Mouse (Mus musculus) fibroblast of lung, adult 2 months (primary cell): ENCODE measurements around the gene Klhl3.

Source experiments
- DNase-seq: peaks from one replicate; pipeline ENCODE4 v3.0.0-alpha.2; 2011; ENCODE audit warnings: low read depth

Gene Klhl3

DNA sequence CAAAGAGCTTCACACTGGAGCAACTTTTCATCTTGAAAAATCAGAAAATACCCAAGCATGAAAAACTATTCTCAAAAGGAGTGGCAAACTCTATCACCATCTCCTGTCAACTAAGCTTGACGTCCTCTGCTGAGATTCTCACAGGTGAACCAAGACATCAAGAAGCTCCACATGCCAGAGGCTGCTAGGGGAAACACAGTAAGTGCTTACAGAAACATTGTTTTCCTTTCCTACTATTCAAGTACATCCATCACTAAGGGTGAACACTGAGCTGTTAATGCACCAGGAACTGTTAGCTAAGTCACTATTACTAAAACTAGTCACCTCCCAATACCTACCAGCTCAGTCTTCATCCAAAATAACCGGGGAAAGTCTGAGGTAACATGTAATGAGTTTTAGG, 11.6 kb upstream of the Klhl3 start:
- no peak for DNase-seq

DNA sequence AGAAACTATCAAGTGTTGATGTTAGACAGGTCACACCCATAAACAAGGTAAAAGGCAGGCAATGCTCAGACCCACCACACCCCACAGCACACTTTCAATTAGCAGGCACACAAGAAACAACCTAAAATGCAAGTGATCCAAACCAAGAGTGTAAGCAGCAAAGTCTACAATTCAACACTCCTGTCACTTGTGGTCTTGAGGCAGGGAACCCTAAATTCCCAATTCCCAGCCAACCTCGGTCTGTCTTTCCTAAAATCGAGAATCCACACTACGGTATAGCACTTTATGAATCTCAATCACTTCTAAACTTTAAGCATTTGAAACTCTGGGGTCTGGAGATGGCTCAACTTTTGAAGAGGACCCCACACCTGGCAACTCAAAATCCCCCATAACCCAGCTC, 10.9 kb upstream of the Klhl3 start:
- no peak for DNase-seq

DNA sequence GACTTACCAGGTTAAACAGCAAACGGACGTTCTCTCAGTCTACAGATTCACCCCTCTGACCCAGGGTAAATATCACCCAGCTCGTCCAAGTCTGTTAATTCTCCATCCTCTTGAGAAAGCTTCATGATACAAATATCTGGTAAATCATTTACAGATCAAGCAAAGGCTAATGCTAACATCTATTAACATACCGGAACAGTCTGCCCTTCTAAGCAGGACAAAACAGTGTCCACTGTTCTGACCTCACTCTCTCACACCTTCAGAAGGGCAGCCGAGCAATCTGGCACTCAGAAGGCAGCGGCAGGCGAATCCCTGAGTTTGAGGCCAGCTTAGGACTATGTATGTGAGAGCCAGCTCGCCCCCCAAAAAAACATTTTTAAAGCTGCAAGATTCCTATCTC, 10.0 kb upstream of the Klhl3 start:
- DNase-seq = no peak

DNA sequence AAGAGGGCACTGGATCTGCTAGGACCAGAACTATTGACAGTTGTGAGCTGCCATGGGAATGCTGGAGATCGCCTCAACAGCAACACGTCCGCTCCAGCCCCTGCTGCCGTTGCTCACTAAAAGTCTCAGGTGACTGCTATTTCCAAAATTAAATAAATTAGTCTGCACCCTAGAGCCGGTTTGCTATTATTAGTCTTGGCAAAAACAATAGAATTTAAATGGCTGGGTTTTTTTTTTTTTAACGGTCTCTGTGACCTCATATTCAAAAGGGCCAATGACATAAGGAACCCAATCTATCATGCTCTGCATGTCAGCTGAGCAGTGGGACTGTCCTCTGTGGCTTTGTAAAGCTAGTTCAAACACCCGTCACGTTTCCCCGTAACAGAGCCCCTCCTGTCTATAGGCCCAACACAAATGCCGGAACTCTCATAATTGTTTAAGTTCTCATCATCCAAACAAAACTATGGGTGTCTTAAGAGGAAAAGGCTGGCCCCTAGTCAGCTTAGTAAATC, 9.4 kb upstream of the Klhl3 start:
- no peak for DNase-seq

DNA sequence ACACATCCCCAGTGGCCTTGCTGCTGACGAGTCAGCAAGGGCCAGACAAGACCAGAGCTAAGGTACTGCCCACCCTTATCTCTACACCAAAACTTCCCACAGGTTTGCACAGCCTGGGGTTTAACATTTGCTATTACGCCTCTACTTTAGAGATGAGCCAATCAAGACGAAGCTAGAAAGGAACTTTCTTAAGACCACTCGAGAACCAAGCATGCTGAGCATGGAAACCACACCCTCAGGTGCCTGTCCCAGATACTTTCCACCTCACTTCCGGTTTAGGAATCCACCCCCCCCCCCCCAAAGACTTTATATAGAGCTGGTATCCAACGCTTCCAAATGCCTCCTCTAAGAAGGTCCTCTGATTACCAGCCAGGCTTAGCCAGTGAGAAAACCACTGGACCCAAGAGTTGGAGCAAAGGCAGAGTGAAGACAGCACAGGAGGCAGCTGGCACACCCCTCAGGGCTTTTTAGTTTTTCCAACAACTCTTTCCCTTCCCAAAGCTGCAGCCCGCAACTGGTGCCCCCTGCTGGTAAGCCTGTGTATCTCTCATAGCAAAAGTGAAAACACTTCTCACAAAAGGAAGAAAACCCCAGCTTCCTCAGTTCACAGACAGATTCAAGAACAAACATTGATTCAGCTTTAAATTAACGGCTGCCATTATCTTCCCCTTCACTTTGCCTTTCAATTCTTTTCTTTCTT, 4.1 kb upstream of the Klhl3 start:
- no peak for DNase-seq

DNA sequence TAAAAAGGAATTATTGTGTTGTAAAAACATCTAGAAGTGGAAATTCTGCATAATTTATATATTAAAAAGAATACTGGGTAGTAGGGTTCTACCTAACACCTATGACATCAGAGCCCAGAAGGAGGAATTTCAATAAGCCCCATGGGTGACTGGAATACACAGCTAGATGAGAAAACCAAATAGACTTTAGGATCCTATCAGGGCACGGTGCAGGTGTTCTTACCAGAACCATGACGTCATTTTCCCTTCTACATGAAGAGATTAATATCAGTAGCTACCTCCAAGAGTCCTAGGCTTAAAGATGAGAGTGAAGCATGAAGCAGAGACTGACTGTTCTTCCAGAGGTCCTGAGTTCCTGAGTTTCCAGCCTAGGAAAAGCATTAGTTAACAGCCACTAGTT, 3.4 kb upstream of the Klhl3 start:
- DNase-seq = no peak

DNA sequence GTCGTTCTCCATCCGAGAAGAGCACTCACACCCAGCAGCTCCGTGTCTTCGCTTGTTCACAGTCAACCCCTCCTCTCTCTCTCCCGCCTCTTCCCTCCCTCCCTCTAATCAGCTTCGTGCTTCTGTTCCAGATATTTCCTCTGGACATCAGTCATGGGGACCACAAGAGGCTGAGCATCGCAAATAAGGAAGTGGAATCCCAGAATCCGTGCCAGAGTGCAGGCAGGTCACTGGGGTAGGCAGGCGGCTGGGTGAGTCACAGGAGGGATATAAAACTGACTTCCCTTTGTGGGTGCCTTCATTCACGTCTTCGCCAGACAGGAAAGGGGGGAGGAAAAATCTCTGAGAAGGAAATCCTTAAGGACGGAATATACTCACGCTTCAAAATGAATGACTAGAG, 1.8 kb upstream of the Klhl3 start:
- DNase-seq = no peak

DNA sequence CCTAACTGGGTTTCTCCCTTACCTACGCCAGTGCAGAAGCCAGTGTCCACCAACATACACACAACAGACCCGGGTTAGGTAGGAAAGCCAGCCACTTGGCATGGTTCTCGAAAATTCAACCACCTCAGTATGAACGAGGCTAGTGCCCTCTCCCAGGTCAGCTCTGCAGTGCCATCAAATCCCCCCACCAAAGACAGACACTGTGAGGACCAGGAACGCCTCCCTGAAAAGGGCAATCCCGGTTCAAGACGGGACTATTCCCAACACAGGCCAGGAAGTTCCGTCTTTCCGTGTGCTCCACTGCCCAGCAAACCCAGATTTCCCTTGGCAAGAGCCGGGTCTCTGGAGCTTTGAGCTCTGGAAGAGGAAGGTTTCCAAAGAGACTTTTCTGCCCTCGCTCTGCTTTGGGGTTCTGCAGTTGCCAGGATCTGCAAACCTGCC, 771 bp downstream of the Klhl3 start:
- DNase-seq = no peak

DNA sequence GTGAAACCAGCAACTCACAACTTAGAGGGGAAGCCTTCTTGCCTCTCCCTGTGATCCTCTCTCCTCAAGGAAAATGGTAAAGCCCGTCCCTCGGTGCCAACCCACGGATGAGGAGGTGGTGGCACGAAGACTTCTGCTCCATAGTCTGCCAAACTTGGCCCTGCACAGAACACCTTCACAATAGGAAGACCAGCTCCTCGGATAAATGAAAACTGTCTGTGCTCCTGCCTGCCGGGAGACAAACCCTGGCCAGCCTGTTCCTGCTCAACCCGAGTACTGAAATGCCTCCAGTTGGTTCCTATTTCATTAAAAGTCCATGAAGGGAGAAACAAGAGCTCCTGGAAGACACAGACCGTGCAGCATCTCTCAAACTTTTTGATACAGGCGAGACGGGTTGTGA, 1.2 kb downstream of the Klhl3 start:
- DNase-seq = no peak

DNA sequence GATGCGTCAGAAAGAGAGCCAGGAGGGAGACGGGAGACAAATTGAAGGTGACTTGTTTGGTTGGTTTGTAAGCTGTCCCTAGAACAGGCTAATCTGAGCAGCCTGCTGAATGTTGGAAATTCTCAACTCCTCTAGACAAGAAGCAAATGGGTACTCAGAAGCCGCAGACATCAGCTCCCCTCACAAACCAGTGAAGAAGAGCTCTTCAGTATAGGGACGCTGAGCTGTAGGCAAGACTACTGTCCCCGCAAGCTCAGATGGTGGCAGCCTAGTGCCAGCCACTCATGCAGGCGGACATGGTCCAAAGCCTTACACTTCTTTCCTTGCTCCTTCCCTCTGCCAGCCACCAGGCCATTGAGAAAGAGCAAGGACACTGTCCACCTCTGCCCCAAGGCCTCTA, 2.1 kb downstream of the Klhl3 start:
- DNase-seq = no peak

DNA sequence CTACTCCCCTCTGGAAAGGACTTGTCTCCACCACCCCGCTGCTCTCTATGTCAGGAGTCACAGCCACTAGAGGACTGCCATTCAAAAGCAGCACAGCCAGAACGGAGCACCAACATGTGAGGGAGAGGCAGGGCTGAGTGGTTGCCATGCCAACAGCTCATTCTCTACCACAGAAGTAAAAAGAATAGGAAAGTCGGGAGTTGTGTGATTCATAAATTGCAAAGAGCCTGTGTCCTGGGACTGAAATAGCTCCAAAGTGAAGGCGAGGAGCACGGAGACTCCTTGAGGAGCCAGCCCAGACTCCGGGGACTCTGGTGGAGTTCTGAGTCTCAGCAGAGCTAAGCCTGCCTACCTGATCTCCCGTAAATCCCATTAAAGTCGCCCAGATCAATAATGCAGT, 22.7 kb downstream of the Klhl3 start:
- DNase-seq = no peak

DNA sequence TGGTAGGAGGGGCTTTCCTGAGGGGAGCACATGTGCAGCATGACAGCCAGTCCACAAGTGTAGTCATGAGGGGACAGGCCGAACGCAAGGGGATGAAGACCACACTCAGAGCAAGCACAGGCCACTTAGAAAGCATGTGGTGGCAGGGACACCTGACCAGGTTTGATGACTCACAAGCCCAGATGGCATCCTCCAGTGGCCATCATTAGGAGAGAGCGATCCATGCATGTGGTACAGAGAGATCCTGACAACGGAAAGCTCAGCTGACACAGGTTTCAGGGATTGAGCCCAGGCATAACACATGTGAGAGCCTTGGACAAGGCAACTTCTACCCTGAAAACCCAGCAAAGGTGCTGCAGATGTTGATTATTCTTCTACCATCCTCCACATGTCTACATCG, 29.0 kb downstream of the Klhl3 start:
- DNase-seq = no peak

DNA sequence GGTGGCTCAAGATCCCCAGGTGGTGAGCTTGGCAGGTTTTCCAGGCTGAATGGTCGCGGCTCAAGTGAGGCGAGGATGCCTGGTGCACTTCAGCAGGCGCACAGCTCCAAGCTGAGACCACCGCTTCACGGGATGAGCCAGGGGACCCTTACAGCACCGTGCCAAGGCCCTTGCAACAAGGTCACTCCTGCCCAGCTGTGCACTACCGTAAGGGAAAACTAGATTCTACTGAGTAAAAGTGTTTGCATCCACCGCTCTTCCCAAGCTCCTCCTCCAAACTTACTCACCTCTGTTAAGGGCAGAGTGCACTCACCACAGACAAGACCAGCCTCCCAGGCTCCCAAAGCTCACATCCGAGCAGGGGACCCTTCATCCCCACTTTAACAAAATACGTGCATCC, 29.9 kb downstream of the Klhl3 start:
- no peak for DNase-seq

DNA sequence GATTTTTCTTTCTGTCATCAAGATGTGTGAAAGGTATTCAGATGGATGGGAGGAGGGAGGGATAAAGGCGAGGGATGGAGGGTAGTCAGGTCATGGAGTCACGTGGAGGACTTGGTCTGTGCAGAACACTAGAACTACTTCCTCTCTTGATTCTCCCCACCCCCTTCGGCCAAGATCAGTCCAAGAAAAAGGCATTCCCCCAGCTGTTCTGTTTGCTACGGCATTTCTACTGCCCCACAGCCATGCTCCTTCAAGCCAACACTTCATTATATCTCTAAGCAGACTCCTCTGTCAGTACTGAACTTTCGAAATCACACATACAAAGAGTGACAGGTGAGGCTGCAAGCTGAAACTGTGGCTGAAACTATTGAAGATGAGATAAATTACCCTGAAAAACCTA, 30.3 kb downstream of the Klhl3 start:
- DNase-seq = no peak

DNA sequence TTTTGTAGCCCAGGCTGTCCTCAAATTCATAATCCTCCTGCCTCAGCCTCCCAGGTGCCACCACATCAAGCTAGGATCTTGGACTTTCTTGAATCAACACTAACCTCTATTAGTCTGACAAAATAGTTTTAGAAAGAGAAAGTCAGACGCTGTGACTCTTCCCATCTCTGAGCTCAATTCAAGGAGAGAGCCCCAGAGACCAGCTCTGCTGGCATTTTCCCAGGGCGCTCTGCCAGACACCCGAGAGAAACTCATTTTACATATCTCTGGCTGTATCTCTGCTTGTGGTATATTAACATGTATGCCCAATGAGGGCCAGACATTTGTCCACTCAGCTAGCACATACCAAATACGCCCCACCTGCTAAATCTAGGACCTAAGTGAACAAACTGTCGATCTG, 35.0 kb downstream of the Klhl3 start:
- no peak for DNase-seq

DNA sequence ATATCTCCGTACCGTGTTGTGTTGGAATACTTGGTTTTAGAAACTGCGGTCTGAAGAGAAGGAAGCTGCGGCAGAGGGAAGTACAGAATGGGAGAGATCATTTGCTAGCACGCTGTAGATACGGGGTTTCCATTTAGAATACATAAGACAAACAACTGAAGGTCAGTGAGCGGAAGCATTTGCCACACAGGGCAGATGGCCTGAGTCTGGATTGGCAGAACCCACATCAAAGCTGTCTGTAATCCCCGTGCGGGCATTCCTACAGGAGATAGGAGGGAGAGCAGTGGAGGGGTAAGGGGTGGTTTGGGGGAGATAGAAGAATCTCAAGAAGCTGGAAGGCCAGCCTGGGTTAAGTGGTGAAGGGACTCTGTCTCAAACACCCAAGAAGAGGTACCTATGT, 38.5 kb downstream of the Klhl3 start:
- DNase-seq = no peak

DNA sequence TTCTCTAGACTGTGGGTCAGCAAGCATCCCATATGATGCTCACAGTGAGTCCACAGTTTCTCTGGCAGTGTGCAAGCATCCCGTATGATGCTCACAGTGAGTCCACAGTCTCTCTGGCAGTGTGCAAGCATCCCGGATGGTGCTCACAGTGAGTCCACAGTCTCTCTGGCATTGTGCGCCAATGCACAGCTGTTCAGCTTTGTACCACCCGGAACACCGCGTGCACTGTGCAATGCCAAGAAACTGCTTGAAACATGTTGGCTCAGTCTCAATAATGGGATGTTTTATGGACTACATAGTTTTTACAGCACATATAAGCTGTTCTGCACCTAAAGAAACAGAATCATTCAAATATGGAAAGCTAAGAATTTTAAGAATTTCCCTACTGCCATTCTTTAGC, 38.9 kb downstream of the Klhl3 start:
- no peak for DNase-seq

DNA sequence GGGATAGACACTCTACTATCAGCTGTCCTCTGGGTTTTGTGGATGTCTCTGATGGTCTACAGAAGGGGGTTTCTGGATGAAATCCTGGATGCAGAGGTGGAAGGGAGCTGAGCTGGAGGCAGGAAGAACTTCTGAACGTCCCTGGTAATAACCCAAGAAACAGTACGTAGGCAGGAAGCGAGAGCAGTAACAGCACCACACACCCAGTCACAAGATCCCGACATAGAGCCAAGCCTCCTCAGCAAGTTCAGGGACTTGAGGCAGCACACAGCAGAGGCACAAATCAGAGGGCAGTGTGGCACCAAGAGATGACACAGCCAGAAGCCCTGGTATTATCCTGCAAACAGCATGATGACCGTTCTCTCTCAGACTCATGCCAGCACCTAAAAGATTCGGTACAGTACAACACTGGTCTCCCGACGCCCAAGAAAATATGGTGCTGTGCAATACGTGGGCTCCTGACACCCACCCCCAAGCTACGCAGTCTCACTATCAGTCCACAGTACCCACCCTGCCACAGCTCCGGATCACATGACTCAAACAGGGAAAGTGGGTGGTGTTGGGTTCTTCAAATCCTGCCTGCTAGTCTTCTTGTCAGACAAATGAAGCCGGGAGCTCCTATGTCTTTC, 40.0 kb downstream of the Klhl3 start:
- DNase-seq = no peak

DNA sequence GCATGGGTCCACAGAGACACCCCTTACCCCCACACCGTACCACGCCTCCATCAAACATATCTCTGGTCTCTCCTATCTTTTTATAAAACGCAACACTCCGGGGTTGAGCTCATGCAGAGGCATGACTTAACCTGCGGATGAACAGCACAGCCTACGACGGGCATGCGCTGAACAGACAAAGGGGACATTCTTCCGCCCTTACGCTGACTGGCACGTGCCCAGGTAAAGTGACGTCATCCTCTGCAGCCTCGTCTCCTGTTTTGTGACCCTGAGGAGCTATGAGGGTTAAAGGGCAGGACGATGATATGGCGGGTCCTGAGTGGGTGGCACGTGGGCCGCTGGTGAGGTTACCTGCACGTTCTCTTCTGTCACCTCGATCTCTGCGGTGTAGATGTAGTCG, 42.2 kb downstream of the Klhl3 start:
- DNase-seq = no peak

DNA sequence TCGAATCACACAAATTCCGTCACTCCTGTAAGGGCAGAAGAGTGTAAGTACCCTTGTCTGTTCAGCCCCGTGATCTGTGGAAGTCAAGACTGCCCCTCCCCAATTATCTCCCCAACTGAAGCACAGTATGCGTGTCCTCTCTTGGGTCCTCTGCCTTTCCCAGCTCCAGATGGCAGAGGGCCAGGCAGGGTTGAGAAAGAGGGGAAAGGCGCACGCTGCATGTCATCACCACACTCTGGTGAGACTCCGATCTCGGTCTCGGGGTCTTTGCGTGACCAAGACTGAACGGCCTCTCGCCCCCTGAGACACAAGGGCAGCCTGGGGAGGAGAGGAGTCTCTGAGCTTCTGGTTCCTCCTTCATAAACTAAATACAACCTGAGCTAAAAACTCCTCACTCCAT, 42.9 kb downstream of the Klhl3 start:
- no peak for DNase-seq

DNA sequence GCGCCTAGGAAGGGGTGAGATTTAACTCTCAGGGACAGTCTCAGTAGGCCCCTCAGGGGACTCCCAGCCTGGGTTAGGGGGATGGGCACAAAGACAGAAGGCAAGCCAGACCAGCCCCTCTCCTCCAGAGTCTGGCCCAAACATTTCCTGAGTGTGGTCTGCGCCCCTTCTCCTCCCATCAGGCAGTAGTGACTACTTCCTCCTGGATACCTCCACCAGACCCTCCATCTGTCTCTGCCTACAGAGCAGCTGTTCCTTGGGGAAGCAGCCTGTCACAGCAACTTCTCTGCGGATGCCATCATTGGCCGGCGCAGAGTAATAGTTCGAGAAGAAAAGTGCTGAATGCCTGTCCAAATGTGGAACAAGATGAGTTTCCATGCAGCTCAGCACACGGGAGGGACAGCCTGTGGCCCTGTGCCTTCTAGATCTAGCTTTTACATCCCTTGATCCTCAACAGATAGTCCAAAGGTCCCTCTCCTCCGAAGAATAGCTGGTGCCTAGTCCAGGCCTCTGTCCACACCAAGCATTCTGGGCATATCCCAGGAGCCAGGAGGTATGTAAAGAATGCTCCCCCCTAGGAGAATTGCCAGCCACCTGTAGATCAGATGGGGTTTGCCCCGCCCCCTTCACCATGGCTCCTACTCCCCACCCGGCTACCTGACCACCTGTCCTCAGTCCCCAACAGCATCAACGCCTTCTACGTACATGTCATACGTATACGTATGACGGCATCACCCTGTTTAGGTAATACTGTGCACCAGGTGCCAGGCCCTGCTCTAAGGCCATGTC, 44.8 kb downstream of the Klhl3 start:
- DNase-seq = no peak

DNA sequence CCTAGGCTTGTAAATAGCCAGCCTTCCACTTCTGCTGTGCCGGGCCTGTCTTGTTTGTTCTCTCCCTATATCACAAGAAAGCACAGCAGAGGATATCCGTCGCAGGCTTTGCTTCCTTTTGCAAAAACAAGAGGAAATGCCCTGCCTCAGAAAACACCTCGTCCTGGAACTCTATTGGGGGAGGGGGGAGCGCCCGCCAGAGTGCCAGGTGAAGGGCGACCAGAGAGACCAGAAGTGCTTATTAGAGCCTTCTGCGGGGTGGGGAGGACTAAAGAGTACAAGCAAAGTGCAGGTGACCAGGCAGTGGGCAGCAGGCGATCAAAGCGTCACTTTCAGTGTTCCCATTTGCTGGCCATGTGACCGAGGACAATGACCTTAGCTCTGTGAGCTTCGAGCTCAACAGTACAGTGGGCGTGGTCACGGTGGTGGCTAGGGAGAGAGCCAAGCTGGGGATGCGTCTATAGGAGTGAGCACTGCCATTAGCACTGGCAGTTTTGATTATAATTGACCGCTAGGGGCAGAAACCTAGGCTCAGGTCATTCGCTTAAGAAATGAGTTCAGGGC, 45.8 kb downstream of the Klhl3 start:
- DNase-seq = no peak
